Mouse (Mus musculus) intestine, embryonic 15.5 days (tissue): ENCODE measurements at regions not wholly inside any gene's neighbourhood (a gene's known extent, or its start where the extent isn't known, plus 50 kb on each side); places are given as distances from the start of the nearest gene placed in this dataset.

Experiments used
- ATAC-seq: fragments of 200-750 bp; cut with Nextera tagmentation; 2 replicates; pipeline ENCODE4 v1.8.0; 2017; ENCODE audit warnings: moderate TSS enrichment, moderate library complexity
- H3K27ac ChIP-seq: fragments of 300-500 bp; sonication (generic); 2 replicates; pipeline ENCODE4 v1.5.1; 2015; ENCODE audit warnings: mild to moderate bottlenecking, inconsistent platforms
- H3K27me3 ChIP-seq: fragments of 300-500 bp; sonication (generic); replicated peaks from 2 replicates; pipeline ENCODE4 v1.6.1; 2015; ENCODE audit warnings: inconsistent platforms
- H3K36me3 ChIP-seq: fragments of 300-500 bp; sonication (generic); 2 replicates; pipeline ENCODE4 v1.6.1; 2015; ENCODE audit warnings: inconsistent platforms
- H3K4me1 ChIP-seq: fragments of 300-500 bp; sonication (generic); replicated peaks from 2 replicates; pipeline ENCODE4 v1.6.1; 2015; ENCODE audit warnings: inconsistent platforms
- H3K4me2 ChIP-seq: fragments of 300-500 bp; sonication (generic); replicated peaks from 2 replicates; pipeline ENCODE4 v1.6.1; 2015; ENCODE audit warnings: mild to moderate bottlenecking, inconsistent platforms
- H3K4me3 ChIP-seq: fragments of 300-500 bp; sonication (generic); replicated peaks from 2 replicates; pipeline ENCODE4 v1.5.1; 2015; ENCODE audit warnings: inconsistent platforms
- H3K9ac ChIP-seq: fragments of 300-500 bp; sonication (generic); 2 replicates; pipeline ENCODE4 v1.6.1; 2015; ENCODE audit warnings: inconsistent platforms
- H3K9me3 ChIP-seq: fragments of 300-500 bp; sonication (generic); 2 replicates; pipeline ENCODE4 v1.6.1; 2016; ENCODE audit warnings: inconsistent platforms
- WGBS: fragments of 180-500 bp; shearing (Covaris S2); methylation state at CpG from one replicate; pipeline ENCODE4 v1.1.7; 2015; 5-methylcytosine and 5-hydroxymethylcytosine counted together

GRCm38 (mm10) chr4:114665684-114666083 lies 155.8 kb upstream of the Gm12830 start:
- 4% methylated on average over 14 of the region's 14 CpGs for WGBS
- Histone ChIP-seq H3K9me3 (no peaks in the 10 kb centered on the region), H3K9ac (no peak overlapping the region), H3K27me3 (peaks cover 26% of the 10 kb centered on the region), H3K27ac (no peak overlapping the region), H3K4me3 (peak overlapping the region; percentile 12; the same call in 1 of the 2 replicates), H3K4me1 (peaks cover 13% of the 10 kb centered on the region), H3K4me2 (peak overlapping the region; percentile 56), H3K36me3 (no peaks in the 10 kb centered on the region)
- ATAC-seq: peak; percentile 87

GRCm38 (mm10) chr4:114666238-114666978 lies 155.1 kb upstream of the Gm12830 start:
- Histone ChIP-seq H3K27me3 (peaks cover 26% of the 10 kb centered on the region), H3K9me3 (no peaks in the 10 kb centered on the region), H3K4me1 (peaks cover 13% of the 10 kb centered on the region), H3K4me2 (peak overlapping the region; percentile 56), H3K9ac (no peak overlapping the region), H3K36me3 (no peaks in the 10 kb centered on the region), H3K4me3 (peak overlapping the region; percentile 12; the same call in 1 of the 2 replicates), H3K27ac (no peak overlapping the region)
- 8% methylated on average over 41 of the region's 41 CpGs for WGBS
- peak; percentile 62 for ATAC-seq

GRCm38 (mm10) chr4:114666979-114667328 lies 154.6 kb upstream of the Gm12830 start:
- ATAC-seq: peak; percentile 55
- Histone ChIP-seq H3K27me3 (peaks cover 26% of the 10 kb centered on the region), H3K9ac (no peak overlapping the region), H3K4me2 (peak overlapping the region; percentile 56), H3K27ac (no peak overlapping the region), H3K9me3 (no peaks in the 10 kb centered on the region), H3K4me1 (peaks cover 13% of the 10 kb centered on the region), H3K36me3 (no peaks in the 10 kb centered on the region), H3K4me3 (peak overlapping the region; percentile 12; the same call in 1 of the 2 replicates)
- 21% methylated on average over 13 of the region's 13 CpGs for WGBS

GRCm38 (mm10) chr4:114672096-114672720 lies 149.3 kb upstream of the Gm12830 start:
- no peaks in the 10 kb centered on the region for H3K9me3 ChIP-seq
- no peak overlapping the region for H3K4me2 ChIP-seq
- H3K36me3 ChIP-seq: no peaks in the 10 kb centered on the region
- no peak overlapping the region for H3K27ac ChIP-seq
- H3K4me1 ChIP-seq: peaks cover under 1% of the 10 kb centered on the region; the same call in 1 of the 2 replicates
- H3K4me3 ChIP-seq: no peak overlapping the region
- H3K9ac ChIP-seq: no peak overlapping the region
- WGBS: 65% methylated on average over 5 of the region's 5 CpGs
- no peak for ATAC-seq
- peaks cover 11% of the 10 kb centered on the region; the same call in 1 of the 2 replicates for H3K27me3 ChIP-seq

- ATAC-seq: peak; percentile 85
- H3K4me3 ChIP-seq: no peak overlapping the region
- H3K9me3 ChIP-seq: no peaks in the 10 kb centered on the region
- peak overlapping the region; percentile 54 for H3K27ac ChIP-seq
- H3K4me2 ChIP-seq: peak overlapping the region; percentile 34
- 0 out of 2 replicates have a peak, but pooled peaks cover 3% of the 10 kb centered on the region for H3K27me3 ChIP-seq
- H3K9ac ChIP-seq: no peak overlapping the region
- 43% methylated on average over 13 of the region's 13 CpGs for WGBS
- H3K4me1 ChIP-seq: peaks cover 11% of the 10 kb centered on the region; the same call in 1 of the 2 replicates
- no peaks in the 10 kb centered on the region for H3K36me3 ChIP-seq
These were observed 144.3 kb upstream of the Gm12830 start for GRCm38 (mm10) chr4:114676908-114677898.

DNA sequence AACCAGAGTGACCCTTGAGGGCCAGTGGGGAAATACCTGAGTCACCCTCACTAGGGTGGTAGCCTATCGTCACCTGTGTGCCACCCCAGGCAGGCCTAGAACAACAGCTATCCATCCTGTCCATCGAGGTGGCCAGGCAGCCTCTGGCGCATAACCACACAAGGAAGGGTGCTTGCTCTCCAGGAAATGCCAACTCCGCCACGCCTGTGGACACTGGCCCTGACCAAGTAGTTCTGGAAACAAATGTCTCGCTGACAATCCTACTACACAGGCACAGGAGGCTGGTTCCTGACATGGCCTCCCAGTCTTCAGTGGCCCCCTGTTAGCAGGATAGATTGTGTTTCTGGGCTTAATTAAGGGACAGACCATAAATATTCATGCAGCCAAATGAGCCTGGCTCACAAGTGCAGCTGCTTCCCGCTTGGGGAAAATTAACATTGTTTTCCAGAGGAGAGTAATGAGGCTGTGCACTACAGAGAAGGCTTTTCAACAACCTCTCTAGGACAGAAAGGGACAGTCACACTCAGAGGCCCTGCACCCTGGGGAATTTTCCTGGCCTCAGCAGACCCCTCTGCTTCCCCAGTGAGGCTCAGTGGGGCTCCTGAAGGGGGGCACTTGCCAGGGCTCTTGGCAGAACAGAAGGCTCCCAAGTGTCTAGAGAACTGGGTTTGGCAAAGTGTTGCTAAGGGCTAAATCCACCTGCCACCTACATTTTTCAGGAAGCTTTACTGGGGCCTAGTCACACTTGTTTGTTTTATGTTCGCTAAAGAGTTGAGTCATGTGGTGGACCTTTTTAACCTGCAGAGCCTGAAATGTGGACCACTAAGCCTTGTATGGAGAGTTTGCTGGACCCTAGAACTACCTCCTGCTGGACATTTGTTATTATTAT lies 143.2 kb upstream of the Gm12830 start:
- Histone ChIP-seq H3K9ac (no peak overlapping the region), H3K4me2 (no peak overlapping the region), H3K27ac (peak overlapping the region; percentile 54; the same call in 1 of the 2 replicates), H3K4me3 (no peak overlapping the region), H3K27me3 (0 out of 2 replicates have a peak, but pooled peaks cover 3% of the 10 kb centered on the region), H3K36me3 (no peaks in the 10 kb centered on the region), H3K4me1 (peaks cover 11% of the 10 kb centered on the region; the same call in 1 of the 2 replicates), H3K9me3 (no peaks in the 10 kb centered on the region)
- ATAC-seq: peak; percentile 29; the same call in 1 of the 2 replicates
- 66% methylated on average over 8 of the region's 8 CpGs for WGBS

DNA sequence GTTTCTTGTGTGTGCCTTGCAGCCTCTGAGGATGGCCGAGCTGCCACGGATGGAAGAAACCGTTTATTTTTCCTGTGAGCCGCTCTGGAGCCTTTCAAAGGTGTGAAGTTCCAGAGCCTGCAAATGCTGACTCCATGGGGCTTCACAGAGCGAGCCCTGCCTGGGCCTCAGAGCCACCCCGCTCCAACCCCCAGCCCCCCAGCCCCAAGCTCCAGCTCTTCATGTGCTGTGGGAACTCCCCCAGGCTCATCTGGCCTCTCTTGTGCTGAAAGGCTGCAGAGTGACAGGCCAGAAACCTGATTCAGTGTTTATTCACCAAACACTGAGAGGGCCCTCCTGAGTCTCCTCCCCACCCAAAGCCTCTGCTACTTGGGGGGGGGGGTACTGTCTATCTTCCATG lies 141.2 kb upstream of the Gm12830 start:
- Histone ChIP-seq H3K4me3 (no peak overlapping the region), H3K9me3 (no peaks in the 10 kb centered on the region), H3K36me3 (no peaks in the 10 kb centered on the region), H3K9ac (no peak overlapping the region), H3K27me3 (no peaks in the 10 kb centered on the region), H3K4me2 (no peak overlapping the region), H3K4me1 (peaks cover 11% of the 10 kb centered on the region; the same call in 1 of the 2 replicates), H3K27ac (no peak overlapping the region)
- 27% methylated on average over 6 of the region's 6 CpGs for WGBS
- no peak for ATAC-seq

DNA sequence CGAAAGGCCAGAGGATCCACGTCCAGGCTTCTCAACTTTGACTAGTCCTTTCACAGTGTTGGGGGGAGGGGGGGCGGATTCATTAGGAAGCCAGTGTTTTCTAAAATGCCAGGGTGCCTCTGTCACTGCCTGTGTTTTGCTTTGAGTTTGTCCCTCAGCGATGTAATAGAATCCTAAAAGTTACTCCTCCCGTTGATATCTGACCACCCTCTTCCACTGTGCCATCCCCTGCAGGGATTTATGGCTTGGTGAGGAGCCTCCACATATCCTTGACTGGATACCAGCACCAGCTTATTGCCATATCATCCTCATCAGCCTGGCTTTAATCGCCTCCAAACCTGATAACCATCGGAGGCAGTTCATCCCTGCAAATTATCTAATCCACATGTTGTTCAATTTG lies 138.6 kb upstream of the Gm12830 start:
- H3K27me3 ChIP-seq: no peaks in the 10 kb centered on the region
- 0 out of 2 replicates have a peak, but pooled peaks cover 5% of the 10 kb centered on the region for H3K4me1 ChIP-seq
- H3K4me3 ChIP-seq: no peak overlapping the region
- H3K36me3 ChIP-seq: no peaks in the 10 kb centered on the region
- 55% methylated on average over 7 of the region's 7 CpGs for WGBS
- ATAC-seq: no peak
- H3K9ac ChIP-seq: no peak overlapping the region
- no peak overlapping the region for H3K4me2 ChIP-seq
- no peak overlapping the region for H3K27ac ChIP-seq
- no peaks in the 10 kb centered on the region for H3K9me3 ChIP-seq

- no peak for ATAC-seq
- Histone ChIP-seq H3K9ac (no peak overlapping the region), H3K36me3 (no peaks in the 10 kb centered on the region), H3K4me2 (no peak overlapping the region), H3K27me3 (no peaks in the 10 kb centered on the region), H3K9me3 (no peaks in the 10 kb centered on the region), H3K27ac (no peak overlapping the region), H3K4me3 (no peak overlapping the region), H3K4me1 (0 out of 2 replicates have a peak, but pooled peaks cover 5% of the 10 kb centered on the region)
- 63% methylated on average over 5 of the region's 5 CpGs for WGBS
These were observed 137.8 kb upstream of the Gm12830 start for GRCm38 (mm10) chr4:114683696-114684095.

DNA sequence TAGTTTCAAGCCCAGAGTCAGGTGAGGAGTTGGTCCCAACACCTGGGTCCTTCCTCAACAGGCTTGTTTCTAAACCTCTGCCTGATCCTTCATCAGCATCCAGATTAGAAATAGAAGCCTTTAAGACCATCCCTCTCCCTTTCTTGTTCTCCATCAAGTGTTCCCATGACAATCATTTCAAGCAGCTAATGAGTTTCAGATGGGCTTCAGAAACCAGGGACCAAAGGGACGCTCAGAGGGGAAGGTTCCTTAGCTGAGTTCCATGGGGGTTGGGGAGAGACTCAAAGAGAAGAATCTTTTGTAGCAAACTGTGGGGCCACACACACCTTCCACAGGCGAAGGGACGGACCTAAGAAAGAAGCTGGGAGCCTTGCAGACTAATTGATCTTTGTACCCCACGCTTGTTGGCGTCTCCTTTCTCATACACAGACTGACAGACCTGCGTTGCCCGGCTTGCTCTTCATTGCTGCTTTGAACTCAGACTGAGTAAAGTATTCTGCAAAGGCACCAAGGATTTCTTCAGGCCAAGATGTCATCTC lies 136.6 kb upstream of the Gm12830 start:
- H3K4me2 ChIP-seq: no peak overlapping the region
- H3K27ac ChIP-seq: no peak overlapping the region
- H3K27me3 ChIP-seq: no peaks in the 10 kb centered on the region; the same call in 1 of the 2 replicates
- H3K9ac ChIP-seq: no peak overlapping the region
- 0 out of 2 replicates have a peak, but pooled peaks cover 6% of the 10 kb centered on the region for H3K4me1 ChIP-seq
- peak; percentile 24; the same call in 1 of the 2 replicates for ATAC-seq
- H3K36me3 ChIP-seq: no peaks in the 10 kb centered on the region
- 85% methylated on average over 7 of the region's 7 CpGs for WGBS
- no peak overlapping the region for H3K4me3 ChIP-seq
- H3K9me3 ChIP-seq: no peaks in the 10 kb centered on the region

DNA sequence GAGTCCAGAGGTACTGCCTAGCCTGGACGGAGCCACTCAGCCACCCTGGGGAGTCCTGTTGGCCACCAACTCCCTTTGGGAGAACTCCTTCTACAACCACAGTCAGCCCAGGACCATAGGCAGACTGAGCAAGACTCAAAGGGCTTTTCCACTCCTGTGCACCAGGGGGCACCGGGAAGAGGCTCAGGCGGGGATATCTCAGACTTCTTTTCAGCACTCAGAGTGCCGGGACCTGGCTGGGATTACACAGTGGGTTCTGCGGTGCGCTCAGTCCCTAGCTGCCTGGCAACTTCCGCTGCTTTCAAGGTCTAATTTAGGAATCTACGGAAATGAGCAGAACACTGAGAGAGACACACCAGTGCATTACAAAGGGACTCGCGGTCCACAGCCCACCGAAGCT lies 136.1 kb upstream of the Gm12830 start:
- H3K36me3 ChIP-seq: no peaks in the 10 kb centered on the region
- no peaks in the 10 kb centered on the region; the same call in 1 of the 2 replicates for H3K27me3 ChIP-seq
- no peak overlapping the region for H3K9ac ChIP-seq
- H3K4me1 ChIP-seq: 0 out of 2 replicates have a peak, but pooled peaks cover 6% of the 10 kb centered on the region
- H3K27ac ChIP-seq: no peak overlapping the region
- peak; percentile 72 for ATAC-seq
- no peak overlapping the region for H3K4me3 ChIP-seq
- H3K9me3 ChIP-seq: no peaks in the 10 kb centered on the region
- WGBS: 15% methylated on average over 11 of the region's 11 CpGs
- H3K4me2 ChIP-seq: 0 out of 2 replicates have a peak overlapping the region, but pooled peaks have one; percentile 24
